Mouse (Mus musculus) megakaryocyte-erythroid progenitor cell, adult 5-6 weeks (primary cell): ENCODE measurements around the gene 1700069L16Rik. TPM values are rescaled to one million over a fixed set of nuclear protein-coding genes. Genes with fewer than 3 reads are reported as not detected.
A peak's percentile ranks its signal among the peaks of the same experiment; 100 is the strongest.

Source experiments
- ATAC-seq: replicated peaks from 2 replicates; pipeline ENCODE4 v1.8.0; 2016; ENCODE audit warnings: mild to moderate bottlenecking, inconsistent platforms; ENCODE audit not compliant: severe bottlenecking, poor library complexity, low FRiP score, low TSS enrichment
- total RNA-seq, 2 experiments: library from RNA; stranded (forward) in 1 of 2; stranded (reverse) in 1 of 2; fragments of 200-1000, 215-1000 nt in 1 of 2; fragments of >200 nt in 1 of 2; fragmentation: Nextera tagmentation in 1 of 2; gene quantifications; 2 replicates each; pipeline ENCODE4 v1.2.3; 2014 to 2017

1700069L16Rik gene
- total RNA-seq, 2 experiments from 2014 or later, result not detected

- no peak for ATAC-seq
Observed at GRCm38 (mm10) chr5:113694415-113694814, 30.2 kb downstream of the 1700069L16Rik start.

DNA sequence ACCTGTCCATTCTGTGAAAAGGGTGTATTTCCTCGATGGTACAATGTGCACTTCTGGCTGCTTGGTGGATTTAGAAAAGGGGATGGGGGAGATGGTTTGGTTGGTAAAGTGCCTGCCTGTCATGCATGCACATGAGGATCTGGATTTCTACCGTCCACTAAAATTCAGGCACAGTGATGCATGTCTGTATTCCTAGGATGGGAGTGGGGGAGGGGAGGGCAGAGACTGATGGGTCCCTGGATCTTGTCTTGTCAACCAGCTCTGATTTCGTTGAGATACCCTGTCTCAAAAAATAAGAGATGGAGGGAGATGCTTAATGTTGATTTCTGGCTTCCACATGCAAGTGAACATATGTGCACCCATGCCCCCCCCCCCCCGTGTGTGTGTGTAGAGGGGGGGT, 30.6 kb downstream of the 1700069L16Rik start:
- ATAC-seq, result no peak

DNA sequence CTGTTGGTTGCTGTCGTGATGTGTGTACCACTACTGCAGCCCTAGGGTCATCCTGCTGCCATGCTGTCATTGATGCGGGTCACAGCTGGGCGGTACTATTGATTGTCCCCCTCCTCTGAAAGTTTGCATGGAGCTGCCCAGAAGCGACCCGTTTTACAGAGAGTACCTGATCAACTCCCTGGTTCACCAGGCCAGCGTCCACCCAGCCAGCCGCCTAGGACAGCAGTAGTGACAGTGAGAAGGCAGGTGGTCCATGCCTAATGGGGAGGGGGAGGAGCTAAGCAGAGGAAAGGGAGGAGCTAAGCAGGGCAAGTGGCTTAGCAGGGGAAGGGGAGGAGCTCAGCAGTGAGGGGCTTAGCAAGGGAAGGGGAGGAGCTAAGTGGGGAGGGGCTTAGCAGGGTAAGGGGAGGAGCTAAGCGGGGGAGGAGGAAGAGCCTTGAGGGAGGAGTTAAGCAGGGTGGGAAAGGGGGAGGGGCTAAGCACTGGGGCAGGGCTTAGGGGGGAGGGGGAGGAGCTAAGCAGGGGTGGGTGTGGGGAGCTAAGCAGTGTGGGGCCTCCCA, 31.3 kb downstream of the 1700069L16Rik start:
- no peak for ATAC-seq

GRCm38 (mm10) chr5:113690866-113691265, 33.7 kb downstream of the 1700069L16Rik start:
- no peak for ATAC-seq

- no peak for ATAC-seq
Observed at GRCm38 (mm10) chr5:113690069-113690548, 34.5 kb downstream of the 1700069L16Rik start.

- no peak for ATAC-seq
Observed at GRCm38 (mm10) chr5:113687514-113687913, 37.1 kb downstream of the 1700069L16Rik start.

GRCm38 (mm10) chr5:113685471-113685870, 39.1 kb downstream of the 1700069L16Rik start:
- ATAC-seq, result no peak

DNA sequence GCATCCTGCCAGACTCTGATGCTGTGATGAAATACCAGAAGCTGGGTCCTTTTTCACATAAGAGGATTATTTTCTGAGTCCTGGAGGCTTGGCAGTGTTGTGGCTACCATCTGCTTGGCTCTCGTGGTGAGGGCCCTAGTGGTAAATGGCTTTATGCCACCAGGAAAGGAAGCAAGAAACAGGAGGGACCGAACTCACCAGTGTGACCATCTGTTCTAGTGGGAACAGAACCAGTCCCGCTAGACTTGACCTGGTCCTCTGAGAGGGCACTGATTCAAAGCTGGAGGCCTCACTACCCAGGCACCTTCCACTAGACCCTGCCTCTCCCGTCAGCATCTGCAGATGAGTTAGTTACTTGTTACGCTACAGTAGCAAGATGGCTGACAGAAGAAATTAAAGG, 41.3 kb downstream of the 1700069L16Rik start:
- no peak for ATAC-seq

DNA sequence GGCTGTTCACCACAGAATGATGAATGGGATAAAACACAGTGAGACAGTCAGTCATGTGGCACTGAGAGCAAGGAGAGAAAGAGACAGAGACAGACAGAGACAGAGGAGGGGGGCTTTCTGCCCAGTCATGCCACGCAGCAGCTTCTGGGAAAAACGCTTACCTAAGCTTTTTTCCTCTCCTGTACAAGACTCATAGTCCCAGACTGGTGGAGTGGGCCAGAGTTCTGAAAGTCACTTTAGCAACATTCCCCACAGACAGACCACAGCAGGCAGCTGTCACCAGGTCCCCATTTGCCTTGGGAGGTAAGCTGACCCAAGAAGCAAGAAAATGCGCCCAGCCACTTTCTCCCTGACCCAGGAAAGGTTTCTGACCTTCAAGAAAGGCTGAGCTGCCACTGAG, 42.1 kb downstream of the 1700069L16Rik start:
- ATAC-seq, result no peak

DNA sequence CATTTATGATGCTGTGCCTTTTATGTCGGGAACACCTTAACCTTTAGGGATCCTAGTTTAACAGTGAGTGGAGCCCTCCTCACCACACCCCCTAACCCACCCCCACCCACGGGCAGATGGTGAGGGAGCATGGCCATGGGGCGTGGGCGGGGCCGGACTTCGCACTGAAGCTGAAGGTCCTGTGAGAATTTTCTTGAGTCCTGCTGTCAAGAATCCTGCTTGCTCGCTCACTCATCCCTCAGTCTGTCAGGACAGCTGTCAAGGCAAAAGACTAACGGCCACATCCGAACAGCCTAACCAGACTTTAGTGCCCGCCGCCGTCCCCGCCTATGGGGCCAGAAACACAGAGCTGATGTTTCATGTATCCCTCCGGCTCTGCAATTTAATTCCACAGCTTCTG, 43.4 kb downstream of the 1700069L16Rik start:
- ATAC-seq, result no peak

- ATAC-seq, result no peak
Observed at GRCm38 (mm10) chr5:113679509-113679908, 45.1 kb downstream of the 1700069L16Rik start.

- ATAC-seq, result no peak
Observed at GRCm38 (mm10) chr5:113678743-113679452, 45.7 kb downstream of the 1700069L16Rik start.

DNA sequence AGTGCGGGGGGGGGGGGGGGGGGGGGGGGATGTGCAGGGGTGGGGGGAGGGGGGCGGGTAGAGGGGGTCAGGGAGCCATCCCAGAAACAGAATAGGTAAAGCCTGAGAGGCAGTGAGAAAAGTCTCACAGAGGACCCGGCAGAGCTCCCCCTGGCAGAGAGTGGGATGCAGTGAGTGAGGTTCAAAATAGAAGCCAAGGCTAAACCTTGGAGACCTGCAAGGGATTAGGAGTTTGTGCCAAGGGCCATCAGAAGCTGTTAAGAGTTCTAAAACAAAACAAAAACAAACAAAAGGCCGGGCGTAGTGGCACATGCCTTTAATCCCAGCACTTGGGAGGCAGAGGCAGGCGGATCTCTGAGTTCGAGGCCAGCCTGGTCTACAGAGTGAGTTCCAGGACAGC, 47.0 kb downstream of the 1700069L16Rik start:
- ATAC-seq, result no peak

GRCm38 (mm10) chr5:113674851-113675250, 49.7 kb downstream of the 1700069L16Rik start:
- no peak for ATAC-seq

GRCm38 (mm10) chr5:113672456-113672855, 52.1 kb downstream of the 1700069L16Rik start:
- ATAC-seq, result no peak

DNA sequence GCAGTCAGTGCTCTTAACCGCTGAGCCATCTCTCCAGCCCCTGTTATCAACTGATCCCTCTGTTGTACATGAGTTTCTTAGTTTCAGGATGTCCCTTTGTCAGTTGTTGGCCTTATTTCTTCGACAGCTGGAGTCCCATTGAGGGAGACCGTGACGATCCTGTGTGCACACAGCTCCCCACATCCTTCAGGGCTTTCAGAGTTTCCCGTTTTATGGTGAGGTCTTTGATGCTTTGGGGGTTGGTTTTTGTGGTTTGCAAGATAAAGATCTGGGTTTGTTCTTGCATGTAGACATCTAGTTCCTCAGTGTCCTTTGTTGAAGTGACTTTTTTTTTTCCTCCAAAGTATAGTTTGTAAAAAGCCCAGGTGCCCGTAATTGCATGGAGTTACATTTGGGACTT, 54.0 kb downstream of the 1700069L16Rik start:
- no peak for ATAC-seq

GRCm38 (mm10) chr5:113670110-113670509, 54.5 kb downstream of the 1700069L16Rik start:
- no peak for ATAC-seq

GRCm38 (mm10) chr5:113664629-113665195, 59.9 kb downstream of the 1700069L16Rik start:
- ATAC-seq, result peak; percentile 59

- no peak for ATAC-seq
Observed at GRCm38 (mm10) chr5:113664127-113664526, 60.4 kb downstream of the 1700069L16Rik start.

DNA sequence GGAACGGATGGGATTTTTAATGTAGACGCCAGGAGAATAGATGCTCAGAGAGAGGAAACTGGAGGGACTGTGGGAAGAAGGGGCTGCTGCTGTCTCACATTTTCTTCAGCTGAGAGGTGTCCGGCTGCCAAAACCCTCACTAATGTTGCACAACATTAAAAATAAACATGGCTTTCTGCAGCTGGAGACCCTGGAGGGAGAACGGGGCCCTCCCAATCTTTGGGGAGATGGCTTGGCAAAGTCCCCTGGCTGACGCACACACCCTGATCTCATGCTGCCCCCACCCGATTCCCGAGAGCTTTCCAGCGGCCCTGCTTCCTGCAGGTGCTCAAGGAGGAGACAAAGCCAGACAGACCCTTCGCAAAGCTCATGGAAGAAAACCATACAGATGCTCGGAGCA, 63.7 kb downstream of the 1700069L16Rik start:
- ATAC-seq, result no peak

DNA sequence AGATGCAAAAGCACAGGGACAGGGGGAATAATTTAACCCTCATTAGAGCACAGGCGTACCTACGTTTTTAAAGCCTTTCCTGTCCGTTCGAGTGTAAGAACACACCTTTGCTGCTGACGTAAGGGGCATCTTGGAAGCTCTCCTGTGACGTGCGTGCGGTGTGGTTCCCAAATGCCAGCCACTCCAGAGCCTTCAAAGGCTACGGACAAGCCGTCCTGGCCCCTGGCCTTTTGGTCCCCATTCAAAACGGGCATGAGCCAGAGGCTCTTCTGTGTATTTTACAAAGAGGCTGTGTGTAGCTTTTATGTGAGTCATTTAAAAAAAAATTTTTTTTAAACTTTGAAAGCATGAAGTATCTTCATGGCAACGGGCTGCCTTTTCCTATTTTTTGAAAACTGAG, 69.8 kb downstream of the 1700069L16Rik start:
- no peak for ATAC-seq
